Mouse (Mus musculus): ENCODE results near the gene Dnmt3a. TPM values are rescaled to one million over a fixed set of nuclear protein-coding genes. Genes with fewer than 3 reads are reported as not detected.
A peak's percentile ranks its signal among the peaks of the same experiment; 100 is the strongest.

The Dnmt3a gene
- total RNA-seq, 2 experiments from 2014 or later: 85.3 to 95.1 TPM

DNA sequence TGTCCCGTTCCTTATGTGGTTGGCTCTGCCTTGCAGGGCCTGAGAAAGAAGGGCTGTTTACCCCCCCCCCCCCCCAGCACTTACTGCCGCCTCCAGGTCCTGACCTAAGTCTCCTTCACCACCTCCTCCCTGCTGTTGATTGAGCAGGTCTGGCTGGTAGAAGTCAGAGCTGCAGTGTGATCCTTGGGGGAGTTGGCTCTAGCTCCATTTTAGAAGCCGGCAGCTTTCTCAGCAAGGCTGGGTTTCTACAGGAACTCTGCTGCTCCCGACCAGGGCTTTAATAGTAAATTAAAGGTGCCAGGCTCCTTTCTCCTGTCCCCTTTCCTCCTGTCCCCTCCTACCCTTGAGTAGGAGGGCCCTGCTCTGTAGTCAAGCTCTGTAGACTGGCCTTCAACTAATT, 4.6 kb downstream of the Dnmt3a start:
- DNase-seq (ENCODE audit: low spot score): no peak

DNA sequence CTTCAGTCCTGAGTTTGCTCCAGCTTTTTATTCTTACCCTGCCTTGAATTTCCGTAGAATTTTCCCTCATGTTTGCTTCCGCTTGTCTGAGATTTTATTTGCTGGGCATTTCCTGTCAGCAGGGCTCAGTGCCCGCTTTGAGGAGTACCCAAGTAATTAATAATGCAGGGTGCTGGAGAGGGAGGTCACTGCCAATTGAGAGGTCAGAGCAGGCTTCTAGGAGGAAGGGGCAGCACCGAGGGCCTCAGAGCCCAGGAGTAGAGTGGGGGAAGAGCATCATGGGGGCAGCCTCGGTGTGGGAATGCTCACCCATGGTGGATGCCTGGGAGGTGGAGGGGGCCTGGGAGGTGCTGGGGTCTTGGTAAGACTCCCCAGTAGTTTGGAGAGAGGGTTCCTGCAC, 5.8 kb downstream of the Dnmt3a start:
- DNase-seq (ENCODE audit: low spot score): no peak
- intact Hi-C loops (cut with DNase I): loop anchor here (2.0 kb wide), 1 partner anchor 21 kb away; no protein-coding TSS in a partner anchor

More for the DNA sequence above, 4.6 kb downstream of the Dnmt3a start:
- intact Hi-C loops (cut with DNase I): loop anchor here (2.0 kb wide), 1 partner anchor 22 kb away; no protein-coding TSS in a partner anchor

DNA sequence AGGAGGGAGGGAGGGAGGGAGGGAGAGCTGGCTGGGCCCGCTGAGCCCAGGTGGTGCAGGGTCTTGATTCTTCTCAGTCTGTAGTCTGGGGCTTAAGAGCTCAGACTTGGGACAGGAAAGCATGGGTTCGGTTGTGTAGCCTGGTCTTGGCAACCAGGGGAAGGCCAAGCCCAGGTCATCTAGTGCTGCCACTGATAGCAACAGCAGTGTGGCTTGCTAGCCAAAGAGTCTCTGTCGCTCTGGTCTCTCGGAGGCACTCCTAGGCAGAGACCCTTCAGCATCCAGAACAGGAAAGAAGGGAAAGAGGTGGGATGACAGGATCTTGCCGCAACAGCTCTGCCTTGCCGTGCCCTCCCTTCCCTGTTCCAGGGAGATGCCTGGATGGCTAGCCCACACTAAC, 6.4 kb downstream of the Dnmt3a start:
- DNase-seq (ENCODE audit: low spot score): no peak
- intact Hi-C loops (cut with DNase I): no loop called here

DNA sequence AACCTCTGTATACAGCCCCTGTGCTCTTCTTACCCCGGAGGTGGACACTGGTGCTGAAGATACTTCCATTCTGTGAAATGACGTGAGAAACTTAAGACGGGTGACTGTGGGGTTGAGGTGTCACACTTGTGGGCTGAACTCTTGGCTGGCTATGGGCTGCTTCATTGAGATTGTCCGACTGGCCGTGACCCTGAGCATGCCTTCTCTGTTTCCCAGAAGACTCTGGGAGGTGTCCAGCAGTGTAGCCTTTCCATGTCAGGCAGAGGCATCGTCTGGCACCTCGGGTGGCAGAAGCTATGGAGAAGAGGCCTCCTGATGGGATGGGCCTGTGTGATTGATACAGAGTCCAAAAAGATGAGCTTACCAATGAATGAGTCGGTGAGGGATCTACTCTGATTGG, 7.3 kb downstream of the Dnmt3a start:
- intact Hi-C loops (cut with DNase I): no loop called here
- DNase-seq (ENCODE audit: low spot score): no peak

DNA sequence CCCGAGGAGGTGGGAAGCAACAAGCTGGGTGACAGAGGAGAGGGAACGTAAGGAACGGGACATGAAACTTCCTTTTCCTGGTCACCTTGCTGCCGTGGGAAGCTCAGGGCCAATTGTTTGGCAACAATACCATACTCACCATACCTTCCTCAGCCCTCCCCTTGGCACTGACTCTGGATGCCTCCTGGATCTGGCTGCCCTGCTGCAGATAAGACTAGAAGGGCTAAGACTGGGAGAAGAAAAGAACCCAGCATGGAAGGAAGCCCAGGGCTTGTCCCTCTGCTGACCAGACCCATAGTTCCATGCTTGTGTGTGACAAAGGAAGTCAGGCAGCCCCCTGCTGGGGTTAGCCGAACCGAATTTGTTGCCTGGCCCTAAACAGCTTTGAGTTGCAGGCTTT, 9.6 kb downstream of the Dnmt3a start:
- intact Hi-C loops (cut with DNase I): no loop called here
- DNase-seq (ENCODE audit: low spot score): no peak

DNA sequence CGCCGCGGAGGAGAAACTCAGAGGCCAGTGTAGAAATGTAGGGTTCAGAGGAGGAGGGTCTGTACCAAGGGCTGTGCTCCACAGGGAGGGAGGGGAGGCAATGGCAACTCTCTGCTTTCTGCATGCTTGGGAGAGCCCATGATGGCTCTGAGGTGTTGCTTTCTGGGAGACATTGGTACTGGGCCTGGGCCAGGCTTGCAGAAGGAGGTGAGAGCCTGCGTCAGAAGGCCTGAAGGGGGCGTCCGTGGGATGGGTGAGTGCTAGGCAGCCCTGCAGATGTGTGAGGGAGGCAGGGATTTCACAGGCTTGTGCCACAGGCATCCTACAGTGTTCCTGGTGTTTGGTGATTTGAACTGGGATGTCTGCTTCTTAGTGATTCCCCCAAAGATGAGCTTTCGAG, 11.2 kb downstream of the Dnmt3a start:
- no peak for DNase-seq (ENCODE audit: low spot score)
- intact Hi-C loops (cut with DNase I): no loop called here

DNA sequence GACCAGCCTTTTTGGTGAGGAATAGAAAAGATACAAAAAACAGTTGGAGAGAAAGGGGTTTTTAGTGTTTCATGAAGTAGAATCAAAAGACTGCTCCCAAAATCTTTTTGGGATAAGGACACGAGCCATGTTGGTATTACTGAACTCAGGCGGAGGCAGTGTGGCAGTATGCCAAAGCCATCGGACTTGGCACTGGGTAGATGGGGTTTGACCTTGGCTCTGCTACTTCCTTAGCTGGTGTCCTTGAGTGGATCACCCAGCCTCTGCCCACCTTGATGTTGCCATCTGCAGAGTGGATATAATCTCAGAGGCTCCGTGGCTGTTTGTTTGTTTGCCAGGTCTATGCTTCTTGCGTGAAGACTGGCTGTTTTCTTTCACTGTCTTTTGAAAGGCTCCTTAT, 11.8 kb downstream of the Dnmt3a start:
- no peak for DNase-seq (ENCODE audit: low spot score)
- intact Hi-C loops (cut with DNase I): no loop called here

DNA sequence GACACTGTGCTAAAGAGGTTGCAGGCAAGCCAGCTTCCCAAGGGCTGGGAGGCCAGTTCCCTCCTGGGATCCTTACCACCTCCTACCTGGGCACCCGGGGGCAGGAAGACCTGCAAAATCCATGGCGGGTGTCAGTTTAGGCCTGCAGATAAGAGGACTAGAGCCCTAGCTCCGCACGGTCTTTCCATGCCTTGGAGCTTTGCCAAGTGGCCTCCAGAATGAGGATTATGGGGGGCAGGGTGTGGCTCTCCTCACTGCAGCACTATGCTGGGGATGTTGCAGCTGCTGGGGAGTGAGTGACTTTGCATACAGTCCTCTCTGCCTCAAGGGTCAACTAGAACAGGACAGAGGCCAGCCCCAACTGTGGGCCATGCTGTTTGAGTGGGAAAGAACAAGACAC, 14.1 kb downstream of the Dnmt3a start:
- no peak for DNase-seq (ENCODE audit: low spot score)
- intact Hi-C loops (cut with DNase I): no loop called here

DNA sequence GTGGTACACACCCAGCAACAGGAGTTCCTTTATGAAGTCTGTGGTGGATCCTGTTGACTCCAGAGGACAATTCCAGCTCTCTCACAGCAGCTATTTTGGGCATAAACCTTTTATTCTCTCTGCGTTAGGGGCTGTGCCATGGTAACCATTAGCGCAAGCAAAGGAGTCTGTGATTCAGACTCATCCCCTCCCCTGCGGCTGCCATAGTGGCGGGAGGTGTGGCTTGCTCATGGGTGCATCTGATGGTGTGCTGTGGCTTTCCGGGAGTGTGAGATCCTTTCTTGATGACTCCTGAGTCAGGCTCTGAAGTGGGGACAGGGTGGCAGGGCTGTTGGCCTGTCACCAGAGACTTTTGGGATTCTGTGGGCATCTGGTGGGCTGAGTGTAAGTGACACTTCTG, 17.6 kb downstream of the Dnmt3a start:
- DNase-seq (ENCODE audit: low spot score): no peak
- intact Hi-C loops (cut with DNase I): no loop called here

DNA sequence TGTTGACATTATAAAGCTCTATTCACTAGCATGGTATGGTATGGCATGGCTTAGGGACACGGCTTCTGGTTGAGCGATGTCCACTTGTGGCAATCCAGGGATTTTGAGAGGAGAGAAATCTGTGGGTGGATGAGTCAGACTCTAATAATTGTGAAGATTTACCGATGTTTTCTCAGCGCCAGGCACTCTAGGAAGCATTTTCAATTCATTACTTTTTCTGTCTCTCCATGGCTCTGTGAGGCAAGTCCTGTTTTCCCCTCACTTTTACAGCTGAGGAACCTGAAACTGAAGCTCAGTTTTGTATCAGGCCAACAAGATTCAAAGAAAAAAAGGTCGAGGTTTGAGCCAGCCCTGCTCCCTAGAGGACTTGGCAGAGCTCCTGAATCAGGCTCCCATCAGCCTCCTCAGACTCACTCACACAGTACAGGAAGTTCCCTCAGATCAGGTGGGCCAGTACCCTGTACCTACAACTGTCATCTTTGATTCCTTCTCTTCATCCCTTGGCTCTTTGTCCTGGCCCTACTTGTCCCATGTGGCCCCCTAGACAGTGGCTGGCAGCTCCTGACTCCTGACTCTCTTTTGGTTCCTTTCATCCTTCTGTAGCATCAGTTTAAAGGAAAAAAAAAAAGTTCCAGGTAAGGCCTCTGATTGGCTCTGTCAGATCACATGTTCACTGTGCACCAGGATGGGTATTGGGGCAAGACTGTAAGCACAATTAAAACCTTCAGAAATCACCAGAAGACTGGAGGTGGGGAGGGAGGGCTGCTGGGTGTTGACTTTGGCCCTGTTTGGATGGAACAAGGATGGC, 19.3 kb downstream of the Dnmt3a start:
- DNase-seq (ENCODE audit: low spot score): no peak
- intact Hi-C loops (cut with DNase I): no loop called here

DNA sequence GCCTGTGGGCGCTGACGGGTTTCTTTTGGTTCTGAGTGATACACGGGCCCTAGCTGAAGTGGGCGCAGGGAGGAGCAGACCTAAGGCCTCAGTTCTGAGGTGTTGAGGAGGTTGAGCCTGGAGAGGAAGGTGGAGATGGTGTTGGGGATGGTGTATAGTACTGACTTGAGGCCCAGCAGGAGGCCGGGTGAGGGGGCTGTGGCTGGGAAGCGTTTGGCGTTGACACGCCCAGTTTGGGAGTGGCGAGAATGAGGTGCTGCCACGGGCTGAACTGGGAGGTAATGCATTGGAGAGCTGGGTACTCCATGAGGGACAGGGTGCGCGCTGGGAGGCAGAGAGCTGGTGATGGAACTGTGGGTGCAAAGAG, 19.9 kb downstream of the Dnmt3a start:
- intact Hi-C loops (cut with DNase I): no loop called here
- no peak for DNase-seq (ENCODE audit: low spot score)

DNA sequence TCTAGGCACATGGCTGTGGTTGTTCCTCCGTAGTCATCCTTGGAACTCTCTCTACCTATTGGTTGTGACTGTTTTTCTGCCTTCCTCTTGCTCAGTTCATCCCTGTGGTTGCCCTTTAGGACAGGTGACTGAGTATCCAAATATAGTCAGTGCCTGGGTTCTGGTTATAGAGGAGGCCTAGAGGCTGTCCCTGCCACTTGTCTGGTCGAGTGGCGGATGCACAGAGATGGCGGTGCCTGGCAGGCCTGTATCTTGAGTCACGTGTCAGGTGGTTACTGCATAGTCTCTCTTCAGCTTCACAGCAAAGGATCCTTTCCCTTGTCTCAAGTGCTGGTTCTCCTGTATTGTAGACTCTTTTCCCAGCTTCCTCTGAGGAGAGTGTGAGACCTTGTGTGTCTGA, 22.0 kb downstream of the Dnmt3a start:
- intact Hi-C loops (cut with DNase I): no loop called here
- DNase-seq (ENCODE audit: low spot score): no peak

DNA sequence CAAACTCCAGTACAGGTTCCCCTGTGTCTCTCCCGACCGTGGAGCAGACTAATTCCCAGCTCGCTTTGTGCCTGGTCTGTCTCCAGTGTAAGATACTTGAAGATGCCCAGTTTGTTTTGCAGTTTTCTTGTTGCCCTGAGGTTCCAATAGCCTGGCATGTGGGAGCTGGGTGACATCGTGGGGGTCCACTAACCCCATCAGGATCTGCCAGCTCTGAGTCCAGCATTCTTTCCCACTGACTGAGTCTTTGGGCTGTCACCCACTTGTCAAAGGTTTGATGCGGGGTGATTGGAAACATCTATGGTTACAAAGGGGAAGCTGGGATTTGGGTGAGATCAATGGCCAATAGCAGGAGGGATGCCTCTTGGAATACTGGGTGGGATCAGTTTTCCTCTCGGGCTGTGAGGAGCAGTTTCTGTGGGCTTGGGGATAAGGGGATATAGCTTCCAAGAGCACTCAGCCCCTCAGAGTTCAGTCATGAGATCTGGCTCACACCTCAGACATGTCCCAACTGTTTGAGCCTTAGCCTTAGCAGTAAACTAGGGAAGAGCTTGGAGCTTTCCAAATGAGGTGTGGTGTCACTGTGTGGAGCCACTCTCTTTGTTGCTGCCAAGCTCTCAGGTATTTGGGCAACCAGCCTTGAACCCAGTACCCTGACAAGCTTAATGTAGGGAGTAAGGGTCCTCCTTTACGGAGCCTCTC, 27.4 kb downstream of the Dnmt3a start:
- no peak for DNase-seq (ENCODE audit: low spot score)
- intact Hi-C loops (cut with DNase I): loop anchor here (2.0 kb wide), 1 partner anchor 22 kb away; no protein-coding TSS in a partner anchor

DNA sequence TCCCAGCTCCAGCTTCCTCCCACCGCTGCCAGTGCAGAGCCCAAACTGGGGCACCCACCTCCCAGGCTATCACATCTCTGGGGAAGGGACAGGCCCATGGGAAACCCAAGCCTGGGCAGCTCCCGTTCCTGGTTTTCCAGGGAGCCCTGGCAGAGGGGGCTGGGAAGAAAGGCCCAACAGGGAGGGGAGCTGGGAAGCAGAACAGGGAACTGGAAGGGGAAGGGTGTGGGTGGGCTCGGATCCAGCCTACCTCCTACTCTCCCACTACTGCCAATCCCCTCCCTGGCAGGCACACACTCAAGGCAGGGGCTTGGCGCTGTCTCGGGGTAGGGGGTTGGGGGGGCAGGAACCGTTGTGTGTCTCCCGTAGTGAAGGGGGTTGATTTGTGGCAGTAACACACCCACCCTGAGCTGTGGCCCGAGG, 28.1 kb downstream of the Dnmt3a start:
- intact Hi-C loops (cut with DNase I): loop anchor here (2.0 kb wide), 1 partner anchor 23 kb away; no protein-coding TSS in a partner anchor

DNA sequence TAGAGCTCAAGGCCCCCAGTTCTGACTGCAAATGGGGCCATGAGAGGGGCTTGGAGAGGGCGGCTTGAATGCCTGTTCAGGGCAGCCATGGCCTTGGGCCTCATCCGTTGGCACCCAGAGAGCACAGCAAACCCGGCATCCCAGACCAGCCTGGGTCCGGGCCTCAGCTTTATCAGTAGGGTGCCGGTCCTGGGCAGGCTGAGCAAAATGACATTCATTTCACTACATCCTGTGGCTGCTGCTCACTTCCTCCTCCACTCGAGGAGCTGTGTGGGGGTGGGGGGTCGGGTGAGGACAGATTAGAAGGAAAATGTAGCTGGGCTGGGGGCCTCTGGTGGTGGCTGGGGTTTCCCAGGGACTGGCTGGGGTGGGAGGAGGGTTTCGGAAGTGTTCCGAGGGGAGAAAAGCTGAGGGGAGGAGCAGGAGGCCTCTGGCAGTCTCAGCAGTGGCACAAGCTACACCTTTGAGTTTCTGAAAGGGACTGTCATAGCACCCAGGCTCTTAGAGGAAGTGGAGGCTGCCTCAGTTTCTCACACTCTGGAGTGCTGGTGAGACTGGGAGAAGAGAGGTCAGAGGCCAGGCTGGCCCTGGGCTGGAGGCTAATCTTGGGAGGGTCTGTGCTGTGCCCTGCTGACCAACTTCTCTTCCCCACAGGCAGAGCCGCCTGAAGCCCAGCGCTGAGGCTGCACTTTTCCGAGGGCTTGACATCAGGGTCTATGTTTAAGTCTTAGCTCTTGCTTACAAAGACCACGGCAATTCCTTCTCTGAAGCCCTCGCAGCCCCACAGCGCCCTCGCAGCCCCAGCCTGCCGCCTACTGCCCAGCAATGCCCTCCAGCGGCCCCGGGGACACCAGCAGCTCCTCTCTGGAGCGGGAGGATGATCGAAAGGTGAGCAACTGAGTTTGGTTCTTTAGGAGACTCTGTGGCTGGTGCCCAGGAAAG, 28.8 kb downstream of the Dnmt3a start:
- intact Hi-C loops (cut with DNase I): no loop called here
- no peak for DNase-seq (ENCODE audit: low spot score)

More for the DNA sequence above, 28.1 kb downstream of the Dnmt3a start:
- peak; percentile 78 for DNase-seq (ENCODE audit: low spot score)

DNA sequence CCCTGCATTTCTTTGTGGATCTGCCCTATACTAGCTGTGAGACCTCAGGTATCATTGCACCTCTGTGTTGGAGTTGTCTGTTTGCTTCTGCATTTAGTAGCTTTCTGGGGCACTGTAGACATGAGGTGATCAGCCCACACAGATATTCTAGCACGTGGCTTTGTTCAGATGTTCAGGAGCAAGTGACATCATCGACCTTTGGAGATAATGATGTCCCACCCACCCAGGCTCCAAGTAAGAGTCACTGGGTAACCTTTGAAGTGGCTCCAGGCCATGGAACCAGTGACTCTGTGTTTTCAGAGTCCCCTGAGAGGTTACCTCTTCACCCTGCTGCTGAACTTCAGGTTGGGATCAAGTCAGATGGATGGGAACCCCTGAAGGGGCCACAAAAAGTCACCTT, 29.8 kb downstream of the Dnmt3a start:
- DNase-seq (ENCODE audit: low spot score): no peak
- intact Hi-C loops (cut with DNase I): no loop called here

DNA sequence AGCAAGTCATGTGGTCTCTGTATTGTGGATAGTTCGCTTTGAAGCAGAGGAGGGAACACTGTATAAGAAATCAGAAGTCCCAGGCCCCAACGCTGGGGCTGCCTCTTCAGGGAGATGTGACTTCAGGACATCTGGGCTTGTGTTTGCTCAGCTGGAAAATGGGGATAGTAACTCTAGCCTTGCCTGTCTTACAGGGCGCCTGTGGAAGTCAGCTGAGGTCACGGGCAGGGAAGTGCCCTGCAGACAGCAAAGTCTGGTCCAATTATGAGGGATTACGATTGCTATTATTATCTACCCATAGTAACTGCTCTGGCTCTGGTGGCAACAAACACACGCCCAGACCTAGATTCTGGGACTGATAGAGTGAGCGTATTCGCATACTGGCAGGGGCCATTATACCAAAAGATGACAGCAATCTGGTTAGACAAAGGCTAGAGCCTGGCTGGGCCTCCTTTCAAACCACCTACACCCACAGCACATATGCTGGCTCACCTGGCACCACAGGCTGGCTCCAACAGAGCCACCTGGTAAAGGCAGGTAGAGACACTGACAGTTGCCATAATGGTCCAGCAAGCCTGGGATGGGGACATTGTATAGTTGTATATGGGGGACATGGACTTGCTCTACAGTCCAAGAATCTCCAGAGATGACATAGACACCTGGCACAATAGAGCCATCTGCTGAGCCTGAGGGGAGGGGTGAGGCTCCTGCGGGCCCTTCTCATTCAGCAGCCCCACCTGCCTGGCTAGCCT, 31.4 kb downstream of the Dnmt3a start:
- no peak for DNase-seq (ENCODE audit: low spot score)
- intact Hi-C loops (cut with DNase I): no loop called here

DNA sequence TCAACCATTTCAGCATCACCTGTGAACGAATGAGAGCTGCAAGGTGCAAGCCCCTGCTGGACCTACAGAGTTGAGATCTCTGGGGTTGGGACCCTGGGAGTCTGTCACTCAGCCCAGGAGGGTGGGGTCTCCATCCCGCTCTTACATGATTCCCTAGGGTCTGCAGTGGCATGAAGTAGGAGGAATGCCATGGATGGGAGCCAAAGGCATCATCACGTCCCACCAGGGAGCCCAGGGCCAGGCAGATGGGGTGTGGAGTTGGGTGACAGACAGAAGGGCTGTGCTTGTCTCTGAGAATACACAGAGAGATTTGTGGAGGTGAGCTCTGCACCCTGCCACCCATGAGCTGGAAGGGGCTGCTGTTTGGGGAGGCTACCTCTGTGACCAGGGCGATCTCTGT, 32.2 kb downstream of the Dnmt3a start:
- intact Hi-C loops (cut with DNase I): no loop called here

DNA sequence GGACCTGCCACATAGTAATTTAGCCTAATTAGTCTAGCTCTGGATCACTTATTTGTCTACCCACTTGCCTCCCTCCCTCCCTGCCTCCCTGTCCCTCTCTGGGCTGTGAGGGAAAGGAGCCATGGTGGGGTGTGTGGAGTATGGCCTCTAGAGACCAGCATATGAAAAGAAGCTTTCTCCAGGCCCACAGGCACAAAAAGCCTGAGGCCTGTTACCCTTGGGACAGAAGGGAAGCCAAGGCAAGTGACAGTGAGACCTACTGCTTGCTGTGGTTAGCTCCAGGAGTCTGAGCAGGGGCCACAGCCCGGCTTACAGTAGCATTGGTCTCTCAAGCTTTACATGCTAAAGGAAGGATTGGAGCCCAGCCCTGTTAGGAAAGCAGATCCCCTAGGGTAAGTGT, 33.9 kb downstream of the Dnmt3a start:
- intact Hi-C loops (cut with DNase I): no loop called here

More for the DNA sequence above, 32.2 kb downstream of the Dnmt3a start:
- no peak for DNase-seq (ENCODE audit: low spot score)

DNA sequence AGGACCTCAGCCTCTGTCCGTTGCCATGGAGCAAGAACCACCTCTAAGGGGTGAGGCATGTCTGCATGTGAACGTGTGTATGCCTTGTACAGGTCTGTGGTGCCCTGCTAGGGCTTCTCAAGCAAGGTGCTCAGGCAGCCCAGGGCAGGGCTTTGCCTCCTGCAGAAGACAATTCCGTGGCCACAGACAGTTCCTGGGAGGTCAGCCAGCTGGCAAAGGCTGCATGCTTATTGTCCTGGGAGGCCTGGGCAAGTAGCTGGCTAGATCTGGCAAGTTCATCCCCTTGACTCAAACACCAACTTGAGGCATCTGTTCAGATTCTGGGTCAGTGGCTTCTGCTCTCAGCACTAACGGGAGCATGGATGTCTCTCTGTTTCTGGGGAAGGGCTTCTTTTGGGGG, 35.3 kb downstream of the Dnmt3a start:
- intact Hi-C loops (cut with DNase I): no loop called here
- DNase-seq (ENCODE audit: low spot score): no peak

More for the DNA sequence above, 33.9 kb downstream of the Dnmt3a start:
- no peak for DNase-seq (ENCODE audit: low spot score)

Data from heart, postnatal 25 days (tissue).